Mouse (Mus musculus): ENCODE measurements around the gene Prkn. TPM values are rescaled to one million over a fixed set of nuclear protein-coding genes. Genes with fewer than 3 reads are reported as not detected.

Prkn gene
- total and polyA plus RNA-seq, 3 experiments = 0.39 to 0.50 TPM; not detected in 1

DNA sequence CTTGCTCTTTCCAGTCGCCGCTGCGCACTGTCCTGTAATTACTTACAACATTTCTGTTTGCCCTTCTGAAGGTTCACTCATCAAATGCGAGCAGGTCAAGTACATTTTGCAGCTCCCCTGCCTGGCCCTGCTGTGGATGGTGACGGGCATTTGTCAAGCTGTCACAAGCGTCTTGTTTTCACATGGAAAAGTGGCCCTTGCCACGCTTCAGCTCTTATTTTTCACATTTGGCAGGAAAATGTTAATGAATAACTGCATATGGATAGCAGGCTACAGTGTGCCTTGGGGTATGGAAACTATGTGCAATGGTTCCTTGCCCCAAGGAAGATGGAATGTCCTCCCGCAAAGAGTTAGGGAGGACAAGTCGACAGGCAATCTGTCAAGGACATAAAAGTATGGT lies 404.9 kb downstream of the Prkn start:
- Histone ChIP-seq H3K36me3 (ENCODE audit: control insufficient read depth in 1 of 2, insufficient read depth in 2 of 2, low read length in 2 of 2) (no peaks in the 10 kb centered on the region), H3K27ac (ENCODE audit: control insufficient read depth, low read depth, low read length) (no peak overlapping the region), H3K9me3 (replicated peaks; ENCODE audit: insufficient read depth, low read length) (no peaks in the 10 kb centered on the region), H3K79me2 (ENCODE audit: control insufficient read depth, insufficient read depth, low read length, poor library complexity) (no peaks in the 10 kb centered on the region), H3K4me3 (ENCODE audit: control insufficient read depth in 1 of 2, insufficient read depth in 1 of 2, low read depth in 2 of 2, low read length in 2 of 2) (no peak overlapping the region), H3K27me3 (ENCODE audit: control insufficient read depth in 1 of 2, insufficient read depth in 2 of 2, low read length in 2 of 2) (no peaks in the 10 kb centered on the region), H3K4me1 (ENCODE audit: control insufficient read depth in 1 of 2, insufficient read depth in 2 of 2, low read length in 2 of 2) (no peaks in the 10 kb centered on the region), H3K9ac (ENCODE audit: control insufficient read depth, low read depth, low read length, poor library complexity, severe bottlenecking) (no peak overlapping the region)
- DNase-seq (ENCODE audit: low read depth, low spot score) = no peak
- no peak for TF ChIP-seq NELFE (IDR thresholded peaks at IDR 0.05; ENCODE audit: low read depth, low read length)

DNA sequence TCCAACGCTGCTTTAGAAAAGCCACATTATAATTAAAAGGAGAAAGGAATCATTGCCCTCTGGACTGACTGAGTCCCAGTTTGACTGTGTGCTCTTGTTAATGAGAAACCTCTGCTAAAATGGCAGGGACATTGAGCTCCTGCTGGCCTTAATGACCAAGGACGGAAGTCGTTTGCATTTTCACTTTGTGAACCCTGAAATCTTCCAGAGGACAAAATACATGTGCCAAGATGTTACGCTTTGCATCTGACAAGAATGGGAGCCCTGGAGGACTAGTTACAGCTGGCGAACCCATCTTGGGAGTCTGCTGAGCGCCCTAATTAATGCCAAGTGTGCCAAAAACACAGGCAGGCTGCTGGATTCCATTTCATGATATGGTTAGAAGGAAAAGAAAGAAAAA lies 409.0 kb downstream of the Prkn start:
- Histone ChIP-seq H3K4me1 (ENCODE audit: control insufficient read depth in 1 of 2, insufficient read depth in 2 of 2, low read length in 2 of 2) (no peaks in the 10 kb centered on the region), H3K79me2 (ENCODE audit: control insufficient read depth, insufficient read depth, low read length, poor library complexity) (no peaks in the 10 kb centered on the region), H3K27ac (ENCODE audit: control insufficient read depth, low read depth, low read length) (no peak overlapping the region), H3K27me3 (ENCODE audit: control insufficient read depth in 1 of 2, insufficient read depth in 2 of 2, low read length in 2 of 2) (no peaks in the 10 kb centered on the region), H3K9me3 (replicated peaks; ENCODE audit: insufficient read depth, low read length) (no peaks in the 10 kb centered on the region), H3K9ac (ENCODE audit: control insufficient read depth, low read depth, low read length, poor library complexity, severe bottlenecking) (no peak overlapping the region), H3K36me3 (ENCODE audit: control insufficient read depth in 1 of 2, insufficient read depth in 2 of 2, low read length in 2 of 2) (no peaks in the 10 kb centered on the region), H3K4me3 (ENCODE audit: control insufficient read depth in 1 of 2, insufficient read depth in 1 of 2, low read depth in 2 of 2, low read length in 2 of 2) (no peak overlapping the region)
- DNase-seq (ENCODE audit: low read depth, low spot score) = no peak
- no peak for TF ChIP-seq RCOR1 (IDR thresholded peaks at IDR 0.05; ENCODE audit: low read depth, low read length)
- TF ChIP-seq CHD2 (IDR thresholded peaks at IDR 0.05; ENCODE audit: low read length) = no peak
- no peak for TF ChIP-seq EP300 (IDR thresholded peaks at IDR 0.05; ENCODE audit: low read depth in 1 of 2, low read length in 2 of 2)
- TF ChIP-seq NELFE (IDR thresholded peaks at IDR 0.05; ENCODE audit: low read depth, low read length) = no peak
- no peak for TF ChIP-seq ZKSCAN1 (IDR thresholded peaks at IDR 0.05; ENCODE audit: low read depth, low read length)
- no peak for TF ChIP-seq MYC (IDR thresholded peaks at IDR 0.05; ENCODE audit: low read depth, low read length)
- no peak for TF ChIP-seq NRF1 (IDR thresholded peaks at IDR 0.05; ENCODE audit: insufficient read depth, low read depth, low read length, poor library complexity, severe bottlenecking)
- no peak for TF ChIP-seq JUND (IDR thresholded peaks at IDR 0.05; ENCODE audit: low read depth, low read length)
- no peak for TF ChIP-seq TAL1 (IDR thresholded peaks at IDR 0.05; ENCODE audit: low read length)
- no peak for TF ChIP-seq RAD21 (IDR thresholded peaks at IDR 0.05; ENCODE audit: low read depth, low read length)
- no peak for TF ChIP-seq ZMIZ1 (IDR thresholded peaks at IDR 0.05; ENCODE audit: low read depth, low read length)
- no peak for TF ChIP-seq MAX (IDR thresholded peaks at IDR 0.05; ENCODE audit: low read length)
- no peak for TF ChIP-seq TCF12 (IDR thresholded peaks at IDR 0.05; ENCODE audit: low read depth, low read length)
- no peak for TF ChIP-seq MEF2A (IDR thresholded peaks at IDR 0.05; ENCODE audit: extremely low read depth, insufficient replicate concordance, low read depth, low read length, poor library complexity, severe bottlenecking)
- no peak for TF ChIP-seq SMC3 (IDR thresholded peaks at IDR 0.05; ENCODE audit: low read depth, low read length)
- TF ChIP-seq USF1 (IDR thresholded peaks at IDR 0.05; ENCODE audit: low read depth, low read length) = no peak
- no peak for TF ChIP-seq GATA1 (IDR thresholded peaks at IDR 0.05; ENCODE audit: low read depth, low read length)
- TF ChIP-seq ETS1 (IDR thresholded peaks at IDR 0.05; ENCODE audit: low read depth, low read length) = no peak

Measured in MEL (cell line).